Mouse (Mus musculus) forebrain, embryonic 12.5 days (tissue): ENCODE data around the gene Dnaja2. TPM values are rescaled to one million over a fixed set of nuclear protein-coding genes. Genes with fewer than 3 reads are reported as not detected.
A peak's percentile ranks its signal among the peaks of the same experiment; 100 is the strongest.

Source experiments
- ATAC-seq: fragments of 200-750 bp; cut with Nextera tagmentation; 2 replicates; pipeline ENCODE4 v1.8.0; 2017; ENCODE audit warnings: moderate TSS enrichment; ENCODE audit not compliant: low FRiP score
- H3K27ac ChIP-seq: fragments of 300-500 bp; sonication (generic); 2 replicates; pipeline ENCODE4 v1.5.1; 2016; ENCODE audit warnings: mild to moderate bottlenecking
- H3K27me3 ChIP-seq: fragments of 300-500 bp; sonication (generic); 2 replicates; pipeline ENCODE4 v1.6.1; 2016; ENCODE audit warnings: mild to moderate bottlenecking
- H3K36me3 ChIP-seq: fragments of 300-500 bp; sonication (generic); replicated peaks from 2 replicates; pipeline ENCODE4 v1.6.1; 2016; ENCODE audit warnings: mild to moderate bottlenecking
- H3K4me1 ChIP-seq: fragments of 300-500 bp; sonication (generic); 2 replicates; pipeline ENCODE4 v1.6.1; 2016
- H3K4me2 ChIP-seq: fragments of 300-500 bp; sonication (generic); 2 replicates; pipeline ENCODE4 v1.6.1; 2016; ENCODE audit warnings: mild to moderate bottlenecking, moderate library complexity
- H3K4me3 ChIP-seq: fragments of 300-500 bp; sonication (generic); replicated peaks from 2 replicates; pipeline ENCODE4 v1.5.1; 2016; ENCODE audit warnings: mild to moderate bottlenecking
- H3K9ac ChIP-seq: fragments of 300-500 bp; sonication (generic); 2 replicates; pipeline ENCODE4 v1.6.1; 2016; ENCODE audit warnings: mild to moderate bottlenecking
- H3K9me3 ChIP-seq: fragments of 300-500 bp; sonication (generic); 2 replicates; pipeline ENCODE4 v1.6.1; 2016
- WGBS: fragments of 180-500 bp; shearing (Covaris S2); methylation state at CpG from one replicate; pipeline ENCODE4 v1.1.7; 2016; 5-methylcytosine and 5-hydroxymethylcytosine counted together
- polyA plus RNA-seq: library from polyadenylated mRNA; unstranded; fragments of >200 nt; fragmentation: Nextera tagmentation; extraction: Ambion mirVana; gene quantifications from 2 replicates; pipeline ENCODE4 v1.2.1, GENCODE M21; 2016

Dnaja2 gene
- 167 and 183 TPM in 2 replicates for polyA plus RNA-seq

DNA sequence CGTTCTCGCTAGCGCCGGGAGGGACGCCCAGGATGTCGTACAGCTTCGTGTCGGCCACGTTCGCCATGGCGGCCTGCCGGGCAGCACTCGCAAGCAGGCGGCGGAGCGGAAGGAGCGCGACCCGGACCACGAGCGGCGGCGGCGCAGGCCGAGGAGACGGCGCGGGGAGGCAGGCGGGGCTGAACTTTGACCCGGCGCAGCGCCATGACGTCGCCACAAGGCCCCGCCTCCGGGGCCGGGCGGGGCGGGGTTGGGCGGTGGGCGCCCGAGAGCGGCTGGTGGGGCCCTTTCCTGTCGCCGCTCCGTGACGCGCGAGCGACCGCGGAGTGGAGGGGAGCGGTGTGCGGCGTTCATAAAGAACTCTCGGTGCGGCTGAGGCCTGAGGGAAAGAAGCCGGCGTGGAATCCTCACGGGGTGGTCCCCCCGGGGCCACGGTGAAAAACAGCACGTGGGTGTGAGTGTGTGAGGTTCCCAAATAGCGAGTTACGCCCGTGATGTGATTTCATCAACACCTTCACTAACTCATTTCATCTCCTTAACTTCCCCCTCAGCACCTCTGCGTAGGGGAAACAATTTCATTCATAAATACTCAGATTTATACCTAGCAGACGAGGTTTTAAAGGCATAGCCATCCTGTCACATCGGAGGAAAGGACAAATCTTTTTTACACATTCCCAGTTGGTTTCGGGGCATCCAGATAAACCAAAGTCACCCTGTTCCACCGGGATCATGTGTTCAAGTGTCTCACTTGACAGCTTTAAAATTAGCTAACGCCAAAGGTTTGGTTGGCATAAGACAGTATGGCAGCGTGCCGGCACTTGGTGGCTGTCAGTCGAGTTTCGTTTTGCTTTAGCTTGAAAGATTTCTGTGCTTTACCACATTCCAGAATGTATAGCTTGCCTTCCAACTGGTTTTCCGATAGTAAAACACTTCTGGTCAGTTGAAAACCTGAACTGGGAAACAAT, at the start of gene Dnaja2:
Gene Dnaja2, minus strand, starts transcription at position 164 of the 965 bp plus-strand sequence.
- Histone ChIP-seq H3K9ac (peak within 1 kb of the TSS; percentile 94), H3K9me3 (no peaks in the 10 kb centered on the region), H3K4me2 (peak within 1 kb of the TSS; percentile 90), H3K27ac (peak within 1 kb of the TSS; percentile 90), H3K4me3 (peak within 1 kb of the TSS; percentile 99), H3K4me1 (peaks cover 8% of the 10 kb centered on the region), H3K27me3 (no peaks in the 10 kb centered on the region), H3K36me3 (peaks cover 24% of the 10 kb centered on the region)
- peak; percentile 94 for ATAC-seq
- 1% methylated on average over 58 of the region's 77 CpGs for WGBS

DNA sequence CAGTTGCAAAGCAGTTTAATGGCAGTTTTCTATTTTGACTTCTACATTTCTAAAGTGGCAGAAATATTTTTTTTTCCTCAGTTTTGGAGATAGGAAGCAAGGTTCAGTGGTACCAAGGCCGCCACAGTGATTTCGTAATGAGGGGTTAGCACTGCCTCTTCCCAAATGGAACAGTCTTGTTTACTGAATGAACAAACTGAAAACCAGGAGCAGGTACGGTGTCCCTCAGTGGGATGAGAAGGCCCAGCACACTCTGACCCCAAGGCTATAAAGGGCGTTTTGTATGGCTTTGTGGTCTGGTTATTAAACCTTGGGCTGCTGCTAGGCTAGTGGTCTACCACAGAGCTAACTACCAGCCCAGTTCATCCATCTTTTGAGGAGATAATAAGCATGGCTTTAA, 49.1 kb upstream of the Dnaja2 start:
- H3K4me1 ChIP-seq: no peaks in the 10 kb centered on the region
- H3K9ac ChIP-seq: no peak overlapping the region
- no peaks in the 10 kb centered on the region for H3K36me3 ChIP-seq
- no peaks in the 10 kb centered on the region for H3K27me3 ChIP-seq
- no peak overlapping the region for H3K27ac ChIP-seq
- H3K4me3 ChIP-seq: no peak overlapping the region
- H3K4me2 ChIP-seq: no peak overlapping the region
- ATAC-seq: no peak
- 88% methylated on average over 4 of the region's 4 CpGs for WGBS
- no peaks in the 10 kb centered on the region for H3K9me3 ChIP-seq

DNA sequence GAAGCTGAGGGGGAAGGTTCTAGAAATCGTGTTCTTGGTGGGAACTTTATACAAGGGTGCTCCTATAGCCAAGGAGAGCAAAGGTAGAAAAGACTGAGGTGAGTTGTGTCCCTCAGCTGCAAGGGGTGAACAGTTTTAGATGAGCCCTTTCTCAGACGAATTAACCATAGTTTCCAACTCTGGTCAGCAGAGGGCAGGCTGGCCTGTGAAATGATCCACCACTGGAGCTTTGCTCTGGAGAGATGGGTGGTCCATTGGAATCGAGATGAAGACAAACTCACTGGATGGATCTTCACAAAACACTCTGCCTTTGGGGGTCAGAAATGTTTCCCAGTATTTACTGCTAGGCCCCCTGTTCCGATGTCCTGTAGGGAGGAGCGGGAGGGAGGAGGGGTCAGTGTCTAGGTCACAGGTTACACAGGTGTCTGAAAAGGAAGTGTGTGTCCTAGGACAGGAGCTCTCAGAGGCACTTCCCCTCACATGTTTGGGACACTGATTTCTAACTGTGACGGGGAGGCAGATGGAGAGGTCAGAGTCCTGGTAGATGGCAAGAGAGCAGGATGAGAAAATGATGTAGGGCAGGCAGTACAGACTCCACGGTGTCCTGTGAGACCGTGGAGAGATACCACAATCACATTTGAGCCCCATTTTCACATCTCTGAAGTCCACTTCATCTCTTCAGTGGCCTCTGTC, 48.2 kb upstream of the Dnaja2 start:
- Histone ChIP-seq H3K4me3 (no peak overlapping the region), H3K4me2 (no peak overlapping the region), H3K36me3 (no peaks in the 10 kb centered on the region), H3K27me3 (no peaks in the 10 kb centered on the region), H3K9ac (no peak overlapping the region), H3K27ac (no peak overlapping the region), H3K4me1 (no peaks in the 10 kb centered on the region), H3K9me3 (no peaks in the 10 kb centered on the region)
- WGBS: 41% methylated on average over 8 of the region's 8 CpGs
- 0 out of 2 replicates have a peak, but pooled peaks have one; percentile 51 for ATAC-seq

GRCm38 (mm10) chr8:85602737-85603136, 47.6 kb upstream of the Dnaja2 start:
- no peak overlapping the region for H3K27ac ChIP-seq
- no peaks in the 10 kb centered on the region for H3K9me3 ChIP-seq
- no peaks in the 10 kb centered on the region for H3K36me3 ChIP-seq
- H3K4me3 ChIP-seq: no peak overlapping the region
- H3K9ac ChIP-seq: no peak overlapping the region
- H3K27me3 ChIP-seq: no peaks in the 10 kb centered on the region
- H3K4me2 ChIP-seq: no peak overlapping the region
- 78% methylated on average over 4 of the region's 4 CpGs for WGBS
- no peaks in the 10 kb centered on the region for H3K4me1 ChIP-seq
- no peak for ATAC-seq

GRCm38 (mm10) chr8:85601741-85602140, 46.6 kb upstream of the Dnaja2 start:
- no peaks in the 10 kb centered on the region for H3K4me1 ChIP-seq
- no peaks in the 10 kb centered on the region for H3K36me3 ChIP-seq
- no peak overlapping the region for H3K27ac ChIP-seq
- H3K27me3 ChIP-seq: no peaks in the 10 kb centered on the region
- no peak overlapping the region for H3K4me2 ChIP-seq
- no peak overlapping the region for H3K9ac ChIP-seq
- no peaks in the 10 kb centered on the region for H3K9me3 ChIP-seq
- no peak overlapping the region for H3K4me3 ChIP-seq
- 84% methylated on average over 8 of the region's 8 CpGs for whole genome bisulfite sequencing
- ATAC-seq: no peak

- Histone ChIP-seq H3K4me1 (peaks cover 8% of the 10 kb centered on the region; the same call in 1 of the 2 replicates), H3K9ac (no peak overlapping the region), H3K36me3 (no peaks in the 10 kb centered on the region), H3K9me3 (no peaks in the 10 kb centered on the region), H3K27ac (no peak overlapping the region), H3K27me3 (no peaks in the 10 kb centered on the region), H3K4me3 (no peak overlapping the region), H3K4me2 (no peak overlapping the region)
- WGBS: 71% methylated on average over 8 of the region's 8 CpGs
- no peak for ATAC-seq
Observed at GRCm38 (mm10) chr8:85597413-85598191, 42.5 kb upstream of the Dnaja2 start.

DNA sequence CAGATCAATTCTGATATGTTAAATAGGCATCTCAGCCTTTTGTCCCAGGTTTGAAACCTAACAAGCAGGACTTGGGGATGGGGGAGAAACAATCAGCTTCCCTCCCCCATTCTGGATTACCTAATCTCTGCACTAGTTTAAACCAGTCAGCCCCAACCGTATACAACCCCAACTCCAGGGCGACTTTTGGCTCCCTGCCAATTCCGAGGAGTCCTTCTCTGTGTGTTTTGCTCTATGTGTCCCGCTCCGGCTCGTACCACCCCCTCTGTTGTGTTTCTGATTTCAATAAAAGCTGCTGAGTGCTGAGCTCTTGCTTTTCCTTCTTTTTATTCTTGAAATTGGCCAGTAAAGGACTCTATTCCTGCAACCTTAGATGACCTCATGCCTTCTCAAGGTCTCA, 40.2 kb upstream of the Dnaja2 start:
- H3K4me1 ChIP-seq: peaks cover 8% of the 10 kb centered on the region; the same call in 1 of the 2 replicates
- no peak overlapping the region for H3K4me3 ChIP-seq
- H3K27ac ChIP-seq: no peak overlapping the region
- H3K9me3 ChIP-seq: no peaks in the 10 kb centered on the region
- H3K4me2 ChIP-seq: no peak overlapping the region
- H3K9ac ChIP-seq: no peak overlapping the region
- peak; percentile 51; the same call in 1 of the 2 replicates for ATAC-seq
- no peaks in the 10 kb centered on the region for H3K36me3 ChIP-seq
- WGBS: 34% methylated on average over 6 of the region's 6 CpGs
- H3K27me3 ChIP-seq: no peaks in the 10 kb centered on the region

GRCm38 (mm10) chr8:85594983-85595382, 39.8 kb upstream of the Dnaja2 start:
- Histone ChIP-seq H3K4me2 (no peak overlapping the region), H3K27me3 (no peaks in the 10 kb centered on the region), H3K27ac (no peak overlapping the region), H3K9me3 (no peaks in the 10 kb centered on the region), H3K4me3 (no peak overlapping the region), H3K36me3 (no peaks in the 10 kb centered on the region), H3K9ac (no peak overlapping the region), H3K4me1 (peaks cover 8% of the 10 kb centered on the region; the same call in 1 of the 2 replicates)
- ATAC-seq: no peak
- 54% methylated on average over 3 of the region's 3 CpGs for WGBS

- H3K9me3 ChIP-seq: no peaks in the 10 kb centered on the region
- H3K4me3 ChIP-seq: no peak overlapping the region
- no peak overlapping the region for H3K27ac ChIP-seq
- no peak for ATAC-seq
- H3K9ac ChIP-seq: no peak overlapping the region
- no peaks in the 10 kb centered on the region for H3K27me3 ChIP-seq
- H3K4me1 ChIP-seq: peaks cover 8% of the 10 kb centered on the region; the same call in 1 of the 2 replicates
- H3K4me2 ChIP-seq: no peak overlapping the region
- 95% methylated on average over 3 of the region's 3 CpGs for WGBS
- no peaks in the 10 kb centered on the region for H3K36me3 ChIP-seq
Observed at GRCm38 (mm10) chr8:85593324-85593723, 38.2 kb upstream of the Dnaja2 start.

- H3K9ac ChIP-seq: no peak overlapping the region
- H3K36me3 ChIP-seq: no peaks in the 10 kb centered on the region
- no peak overlapping the region for H3K27ac ChIP-seq
- WGBS: 95% methylated on average over 1 of the region's 1 CpGs
- H3K4me1 ChIP-seq: peaks cover 8% of the 10 kb centered on the region; the same call in 1 of the 2 replicates
- no peak overlapping the region for H3K4me3 ChIP-seq
- ATAC-seq: no peak
- no peak overlapping the region for H3K4me2 ChIP-seq
- no peaks in the 10 kb centered on the region for H3K27me3 ChIP-seq
- no peaks in the 10 kb centered on the region for H3K9me3 ChIP-seq
Observed at GRCm38 (mm10) chr8:85591532-85591931, 36.4 kb upstream of the Dnaja2 start.

DNA sequence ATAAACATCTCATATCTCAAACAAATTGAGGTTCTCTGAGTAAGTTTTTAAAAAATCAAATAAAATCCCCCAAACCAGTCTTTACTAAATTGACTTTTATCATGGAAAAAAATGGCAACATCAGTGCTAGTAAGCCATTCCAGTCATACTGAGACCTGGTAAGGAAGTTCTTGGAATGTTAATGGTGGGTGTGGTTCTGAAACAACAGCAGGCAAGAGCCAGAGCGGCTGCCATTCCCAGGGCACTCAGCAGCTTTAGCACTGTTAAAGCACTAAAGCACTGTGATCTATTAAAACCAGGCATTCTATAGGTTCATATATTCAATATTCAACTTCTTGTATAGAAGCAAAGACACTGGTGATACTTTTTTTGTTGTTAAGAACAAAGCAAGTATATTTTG, 35.1 kb upstream of the Dnaja2 start:
- Histone ChIP-seq H3K4me3 (no peak overlapping the region), H3K36me3 (no peaks in the 10 kb centered on the region), H3K9me3 (no peaks in the 10 kb centered on the region), H3K4me2 (no peak overlapping the region), H3K27me3 (no peaks in the 10 kb centered on the region), H3K27ac (no peak overlapping the region), H3K9ac (no peak overlapping the region), H3K4me1 (0 out of 2 replicates have a peak, but pooled peaks cover 2% of the 10 kb centered on the region)
- ATAC-seq: no peak
- 80% methylated on average over 1 of the region's 1 CpGs for WGBS

- Histone ChIP-seq H3K27me3 (no peaks in the 10 kb centered on the region), H3K36me3 (no peaks in the 10 kb centered on the region), H3K4me2 (no peak overlapping the region), H3K4me3 (no peak overlapping the region), H3K4me1 (no peaks in the 10 kb centered on the region), H3K9me3 (no peaks in the 10 kb centered on the region), H3K27ac (no peak overlapping the region), H3K9ac (no peak overlapping the region)
- 82% methylated on average over 2 of the region's 2 CpGs for WGBS
- no peak for ATAC-seq
Observed at GRCm38 (mm10) chr8:85588596-85588995, 33.5 kb upstream of the Dnaja2 start.
